Mouse (Mus musculus) cortical plate, adult 2 months (tissue): ENCODE results near the gene Smim13.

ENCODE experiments used
- CTCF ChIP-seq: fragments of 200-500 bp; IDR thresholded peaks from 2 replicates; pipeline ENCODE4 v1.5.1; 2011; ENCODE audit warnings: mild to moderate bottlenecking, control low read depth, low read length; ENCODE audit not compliant: insufficient read depth; ENCODE audit errors: extremely low read depth
- POLR2A ChIP-seq: fragments of 200-500 bp; IDR thresholded peaks from 2 replicates; pipeline ENCODE4 v1.6.1; 2011; ENCODE audit warnings: mild to moderate bottlenecking, low read length, control low read depth; ENCODE audit not compliant: insufficient read depth; ENCODE audit errors: extremely low read depth

DNA sequence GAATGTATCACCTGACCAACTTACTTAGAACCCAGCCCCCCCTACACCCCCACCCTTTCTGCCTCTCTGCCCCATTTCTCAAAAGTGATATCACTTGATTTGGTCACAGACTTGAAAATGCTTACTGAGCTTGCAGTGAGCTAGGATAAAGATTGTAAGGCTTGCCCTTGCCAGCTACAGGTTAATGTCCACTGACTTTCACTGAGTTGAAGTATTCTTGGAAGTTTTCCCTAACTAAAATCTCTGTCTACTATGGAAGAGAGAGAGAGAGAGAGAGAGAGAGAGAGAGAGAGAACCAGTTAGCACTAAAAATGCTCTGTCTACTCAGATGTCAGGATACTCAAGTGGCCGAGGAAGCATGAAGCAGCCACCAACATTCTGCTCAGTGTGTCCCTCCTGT lies 30.6 kb upstream of the Smim13 start:
- TF ChIP-seq CTCF = no peak
- TF ChIP-seq POLR2A = no peak
